Mouse (Mus musculus) CH12.LX (cell line): ENCODE measurements at regions not wholly inside any gene's neighbourhood (a gene's known extent, or its start where the extent isn't known, plus 50 kb on each side); places are given as distances from the start of the nearest gene placed in this dataset.

ENCODE experiments used
- BHLHE40 ChIP-seq: IDR thresholded peaks from 2 replicates; pipeline ENCODE4 v1.6.1; 2011; ENCODE audit warnings: mild to moderate bottlenecking, low read depth, low read length, improper control_type of control experiment
- CTCF ChIP-seq, 2 experiments: IDR thresholded peaks in 1 of 2; conservative IDR thresholded peaks in 1 of 2; 2 replicates each; pipeline ENCODE4 v1.5.1; 2011 to 2012; ENCODE audit warnings: low read depth in 2 of 2, low read length in 2 of 2, improper control_type of control experiment in 1 of 2, inconsistent platforms in 1 of 2, mild to moderate bottlenecking in 1 of 2, moderate library complexity in 1 of 2
- EP300 ChIP-seq: IDR thresholded peaks from 2 replicates; pipeline ENCODE4 v1.6.1; 2011; ENCODE audit warnings: low read length, improper control_type of control experiment
- JUND ChIP-seq: conservative IDR thresholded peaks from 2 replicates; pipeline ENCODE4 v1.6.1; 2011; ENCODE audit warnings: low read depth, low read length, improper control_type of control experiment
- MAFK ChIP-seq: IDR thresholded peaks from 2 replicates; pipeline ENCODE4 v1.6.1; 2011; ENCODE audit warnings: low read length, improper control_type of control experiment; ENCODE audit not compliant: insufficient replicate concordance
- MAZ ChIP-seq: IDR thresholded peaks from 2 replicates; pipeline ENCODE4 v1.6.1; 2012; ENCODE audit warnings: low read depth, mild to moderate bottlenecking, inconsistent platforms, low read length, improper control_type of control experiment, moderate library complexity
- MEF2A ChIP-seq: IDR thresholded peaks from 2 replicates; pipeline ENCODE4 v1.6.1; 2014; ENCODE audit warnings: low read depth, mild to moderate bottlenecking, inconsistent platforms, low read length, improper control_type of control experiment, borderline replicate concordance
- MXI1 ChIP-seq: IDR thresholded peaks from 2 replicates; pipeline ENCODE4 v1.6.1; 2011; ENCODE audit warnings: mild to moderate bottlenecking, low read depth, low read length, improper control_type of control experiment
- POLR2A ChIP-seq: IDR thresholded peaks from 2 replicates; pipeline ENCODE4 v1.6.1; 2011; ENCODE audit warnings: low read depth, mild to moderate bottlenecking, improper control_type of control experiment, low read length
- RAD21 ChIP-seq: IDR thresholded peaks from 2 replicates; pipeline ENCODE4 v1.6.1; 2011; ENCODE audit warnings: low read depth, mild to moderate bottlenecking, low read length, improper control_type of control experiment, moderate library complexity
- SIN3A ChIP-seq: IDR thresholded peaks from 2 replicates; pipeline ENCODE4 v1.6.1; 2012; ENCODE audit warnings: low read length, improper control_type of control experiment, inconsistent platforms
- SMC3 ChIP-seq: IDR thresholded peaks from 2 replicates; pipeline ENCODE4 v1.6.1; 2011; ENCODE audit warnings: low read depth, low read length, improper control_type of control experiment
- USF1 ChIP-seq: IDR thresholded peaks from 2 replicates; pipeline ENCODE4 v1.6.1; 2014; ENCODE audit warnings: low read depth, mild to moderate bottlenecking, inconsistent platforms, low read length, improper control_type of control experiment
- ZC3H11A ChIP-seq: IDR thresholded peaks from 2 replicates; pipeline ENCODE4 v1.6.1; 2012; ENCODE audit warnings: low read depth, mild to moderate bottlenecking, inconsistent platforms, low read length, improper control_type of control experiment

DNA sequence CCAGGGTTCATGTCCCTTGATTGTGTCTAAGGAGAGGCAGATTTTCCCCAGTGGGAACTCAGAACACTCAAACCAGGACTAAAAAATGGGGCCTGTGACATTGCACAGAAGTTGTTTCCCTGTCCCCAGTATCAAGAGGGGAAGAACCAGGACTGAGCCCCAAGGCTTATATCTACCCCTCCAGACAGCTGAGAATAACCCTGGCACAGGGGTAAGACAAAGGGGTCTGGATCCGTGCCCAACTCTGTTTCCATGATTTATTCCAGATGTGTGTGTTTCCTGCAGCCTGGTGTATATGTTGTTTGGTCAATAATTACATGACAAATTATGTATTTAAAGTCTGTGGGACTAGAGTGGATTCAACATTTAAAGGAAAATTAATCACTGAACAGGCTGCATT is 456.3 kb upstream of the Mctp2 start:
- TF ChIP-seq CTCF (conservative IDR thresholded peaks at IDR 0.05 in 1 of 2, IDR thresholded peaks at IDR 0.05 in 1 of 2; ENCODE audit: low read depth in 2 of 2, low read length in 2 of 2) (no peak), BHLHE40 (no peak), RAD21 (no peak), MEF2A (no peak), ZC3H11A (no peak), EP300 (no peak), MXI1 (no peak), POLR2A (no peak), SMC3 (no peak), USF1 (no peak), JUND (no peak), MAZ (no peak), SIN3A (no peak), MAFK (no peak)
